Mouse (Mus musculus) midbrain, embryonic 15.5 days (tissue): ENCODE data around the gene Acsf3. TPM values are rescaled to one million over a fixed set of nuclear protein-coding genes. Genes with fewer than 3 reads are reported as not detected.

Source experiments
- ATAC-seq: fragments of 200-750 bp; cut with Nextera tagmentation; replicated peaks from 2 replicates; pipeline ENCODE4 v1.8.0; 2017; ENCODE audit warnings: moderate TSS enrichment
- H3K27ac ChIP-seq: fragments of 300-500 bp; sonication (generic); 2 replicates; pipeline ENCODE4 v1.5.1; 2015; ENCODE audit warnings: mild to moderate bottlenecking, inconsistent platforms
- H3K27me3 ChIP-seq: fragments of 300-500 bp; sonication (generic); replicated peaks from 2 replicates; pipeline ENCODE4 v1.6.1; 2015; ENCODE audit warnings: inconsistent platforms
- H3K36me3 ChIP-seq: fragments of 300-500 bp; sonication (generic); replicated peaks from 2 replicates; pipeline ENCODE4 v1.6.1; 2015; ENCODE audit warnings: inconsistent platforms
- H3K4me1 ChIP-seq: fragments of 300-500 bp; sonication (generic); 2 replicates; pipeline ENCODE4 v1.6.1; 2015; ENCODE audit warnings: inconsistent platforms
- H3K4me2 ChIP-seq: fragments of 300-500 bp; sonication (generic); 2 replicates; pipeline ENCODE4 v1.6.1; 2015; ENCODE audit warnings: inconsistent platforms, mild to moderate bottlenecking, moderate library complexity
- H3K4me3 ChIP-seq: fragments of 300-500 bp; sonication (generic); 2 replicates; pipeline ENCODE4 v1.5.1; 2015; ENCODE audit warnings: mild to moderate bottlenecking, inconsistent platforms
- H3K9ac ChIP-seq: fragments of 300-500 bp; sonication (generic); 2 replicates; pipeline ENCODE4 v1.6.1; 2015; ENCODE audit warnings: mild to moderate bottlenecking, inconsistent platforms
- H3K9me3 ChIP-seq: fragments of 300-500 bp; sonication (generic); 2 replicates; pipeline ENCODE4 v1.6.1; 2016; ENCODE audit warnings: inconsistent platforms
- WGBS: fragments of 180-500 bp; shearing (Covaris S2); methylation state at CpG from one replicate; pipeline ENCODE4 v1.1.7; 2015; ENCODE audit warnings: mixed read lengths; 5-methylcytosine and 5-hydroxymethylcytosine counted together
- polyA plus RNA-seq: library from polyadenylated mRNA; unstranded; fragments of >200 nt; fragmentation: Nextera tagmentation; extraction: Ambion mirVana; gene quantifications from 2 replicates; pipeline ENCODE4 v1.2.1, GENCODE M21; 2015

The Acsf3 gene
- polyA plus RNA-seq, 1 experiment from 2014 or later, result 16.4 TPM

GRCm38 (mm10) chr8:122817724-122818496 is 42.6 kb downstream of the Acsf3 start:
- H3K27me3 ChIP-seq, result no peaks in the 10 kb centered on the region
- 32% methylated on average over 13 of the region's 13 CpGs for WGBS
- no peak for ATAC-seq
- no peak overlapping the region for H3K4me2 ChIP-seq
- peaks cover 16% of the 10 kb centered on the region for H3K4me1 ChIP-seq
- H3K27ac ChIP-seq, result no peak overlapping the region
- no peak overlapping the region for H3K4me3 ChIP-seq
- no peak overlapping the region for H3K9ac ChIP-seq
- no peaks in the 10 kb centered on the region for H3K36me3 ChIP-seq
- H3K9me3 ChIP-seq, result no peaks in the 10 kb centered on the region

- no peaks in the 10 kb centered on the region for H3K27me3 ChIP-seq
- no peak overlapping the region for H3K27ac ChIP-seq
- WGBS, result 77% methylated on average over 11 of the region's 11 CpGs
Observed at GRCm38 (mm10) chr8:122819776-122820175, 44.5 kb downstream of the Acsf3 start.

GRCm38 (mm10) chr8:122824571-122824970 is 49.3 kb downstream of the Acsf3 start:
- ATAC-seq, result no peak
- H3K27me3 ChIP-seq, result no peaks in the 10 kb centered on the region
- no peak overlapping the region for H3K4me2 ChIP-seq
- H3K27ac ChIP-seq, result no peak overlapping the region
- H3K4me1 ChIP-seq, result peaks cover 10% of the 10 kb centered on the region; the same call in 1 of the 2 replicates
- WGBS, result 35% methylated on average over 5 of the region's 5 CpGs
- no peak overlapping the region for H3K4me3 ChIP-seq
- H3K9ac ChIP-seq, result no peak overlapping the region
- H3K9me3 ChIP-seq, result no peaks in the 10 kb centered on the region
- no peaks in the 10 kb centered on the region for H3K36me3 ChIP-seq

More at GRCm38 (mm10) chr8:122819776-122820175, 44.5 kb downstream of the Acsf3 start:
- no peak for ATAC-seq
- Histone ChIP-seq H3K4me1 (peaks cover 12% of the 10 kb centered on the region), H3K9ac (no peak overlapping the region), H3K36me3 (no peaks in the 10 kb centered on the region), H3K4me2 (no peak overlapping the region), H3K9me3 (no peaks in the 10 kb centered on the region), H3K4me3 (no peak overlapping the region)

- H3K9me3 ChIP-seq, result no peaks in the 10 kb centered on the region
- no peak overlapping the region for H3K4me3 ChIP-seq
- no peaks in the 10 kb centered on the region for H3K27me3 ChIP-seq
- 70% methylated on average over 9 of the region's 9 CpGs for WGBS
- H3K9ac ChIP-seq, result no peak overlapping the region
- no peak for ATAC-seq
- H3K27ac ChIP-seq, result no peak overlapping the region
- no peak overlapping the region for H3K4me2 ChIP-seq
- H3K36me3 ChIP-seq, result no peaks in the 10 kb centered on the region
- H3K4me1 ChIP-seq, result peaks cover 10% of the 10 kb centered on the region; the same call in 1 of the 2 replicates
Observed at GRCm38 (mm10) chr8:122824986-122825385, 49.7 kb downstream of the Acsf3 start.

GRCm38 (mm10) chr8:122825408-122825807 is 50.1 kb downstream of the Acsf3 start:
- no peak for ATAC-seq
- Histone ChIP-seq H3K4me1 (peaks cover 12% of the 10 kb centered on the region; the same call in 1 of the 2 replicates), H3K9me3 (no peaks in the 10 kb centered on the region), H3K4me3 (no peak overlapping the region), H3K9ac (no peak overlapping the region), H3K27ac (no peak overlapping the region), H3K36me3 (no peaks in the 10 kb centered on the region), H3K27me3 (no peaks in the 10 kb centered on the region), H3K4me2 (no peak overlapping the region)
- WGBS, result 64% methylated on average over 8 of the region's 8 CpGs

- no peak for ATAC-seq
- Histone ChIP-seq H3K9me3 (no peaks in the 10 kb centered on the region), H3K27ac (no peak overlapping the region), H3K36me3 (no peaks in the 10 kb centered on the region), H3K9ac (no peak overlapping the region), H3K4me3 (no peak overlapping the region), H3K4me2 (no peak overlapping the region), H3K27me3 (no peaks in the 10 kb centered on the region), H3K4me1 (peaks cover 14% of the 10 kb centered on the region; the same call in 1 of the 2 replicates)
- 79% methylated on average over 3 of the region's 3 CpGs for WGBS
Observed at GRCm38 (mm10) chr8:122829396-122829795, 54.1 kb downstream of the Acsf3 start.

GRCm38 (mm10) chr8:122830349-122831061 is 55.2 kb downstream of the Acsf3 start:
- H3K4me1 ChIP-seq, result peaks cover 10% of the 10 kb centered on the region; the same call in 1 of the 2 replicates
- peak; percentile 84 for ATAC-seq
- 43% methylated on average over 8 of the region's 8 CpGs for WGBS
- no peak overlapping the region for H3K9ac ChIP-seq
- no peak overlapping the region for H3K4me2 ChIP-seq
- no peaks in the 10 kb centered on the region for H3K36me3 ChIP-seq
- H3K9me3 ChIP-seq, result no peaks in the 10 kb centered on the region
- no peaks in the 10 kb centered on the region for H3K27me3 ChIP-seq
- no peak overlapping the region for H3K27ac ChIP-seq
- H3K4me3 ChIP-seq, result no peak overlapping the region

GRCm38 (mm10) chr8:122834416-122834815 is 59.1 kb downstream of the Acsf3 start:
- Histone ChIP-seq H3K9ac (no peak overlapping the region), H3K27ac (no peak overlapping the region), H3K4me2 (no peak overlapping the region), H3K36me3 (no peaks in the 10 kb centered on the region), H3K9me3 (no peaks in the 10 kb centered on the region), H3K4me3 (no peak overlapping the region), H3K27me3 (no peaks in the 10 kb centered on the region), H3K4me1 (0 out of 2 replicates have a peak, but pooled peaks cover 5% of the 10 kb centered on the region)
- no peak for ATAC-seq
- WGBS, result 93% methylated on average over 8 of the region's 8 CpGs

GRCm38 (mm10) chr8:122834971-122835370 is 59.7 kb downstream of the Acsf3 start:
- H3K9ac ChIP-seq, result no peak overlapping the region
- H3K4me2 ChIP-seq, result no peak overlapping the region
- H3K27ac ChIP-seq, result no peak overlapping the region
- WGBS, result 32% methylated on average over 8 of the region's 8 CpGs
- H3K4me1 ChIP-seq, result 0 out of 2 replicates have a peak, but pooled peaks cover 5% of the 10 kb centered on the region
- H3K4me3 ChIP-seq, result no peak overlapping the region
- H3K9me3 ChIP-seq, result no peaks in the 10 kb centered on the region
- ATAC-seq, result 0 out of 2 replicates have a peak, but pooled peaks have one; percentile 54
- H3K27me3 ChIP-seq, result no peaks in the 10 kb centered on the region
- H3K36me3 ChIP-seq, result no peaks in the 10 kb centered on the region

GRCm38 (mm10) chr8:122836199-122836598 is 60.9 kb downstream of the Acsf3 start:
- no peak overlapping the region for H3K9ac ChIP-seq
- 89% methylated on average over 12 of the region's 12 CpGs for WGBS
- no peaks in the 10 kb centered on the region for H3K4me1 ChIP-seq
- no peaks in the 10 kb centered on the region for H3K27me3 ChIP-seq
- no peaks in the 10 kb centered on the region for H3K9me3 ChIP-seq
- no peaks in the 10 kb centered on the region for H3K36me3 ChIP-seq
- no peak overlapping the region for H3K4me2 ChIP-seq
- H3K4me3 ChIP-seq, result no peak overlapping the region
- ATAC-seq, result no peak
- H3K27ac ChIP-seq, result no peak overlapping the region

- H3K9me3 ChIP-seq, result no peaks in the 10 kb centered on the region
- H3K27me3 ChIP-seq, result no peaks in the 10 kb centered on the region
- no peak overlapping the region for H3K9ac ChIP-seq
- 91% methylated on average over 13 of the region's 13 CpGs for WGBS
- no peak overlapping the region for H3K4me3 ChIP-seq
- no peaks in the 10 kb centered on the region for H3K36me3 ChIP-seq
- no peak for ATAC-seq
- no peak overlapping the region for H3K27ac ChIP-seq
- H3K4me1 ChIP-seq, result no peaks in the 10 kb centered on the region
- no peak overlapping the region for H3K4me2 ChIP-seq
Observed at GRCm38 (mm10) chr8:122836696-122837095, 61.4 kb downstream of the Acsf3 start.

- 75% methylated on average over 3 of the region's 3 CpGs for WGBS
- no peak for ATAC-seq
Observed at GRCm38 (mm10) chr8:122844161-122844560, 68.9 kb downstream of the Acsf3 start.

More at GRCm38 (mm10) chr8:122844161-122844560, 68.9 kb downstream of the Acsf3 start:
- H3K9ac ChIP-seq, result no peak overlapping the region
- 0 out of 2 replicates have a peak, but pooled peaks cover 4% of the 10 kb centered on the region for H3K4me1 ChIP-seq
- no peak overlapping the region for H3K27ac ChIP-seq
- no peaks in the 10 kb centered on the region for H3K36me3 ChIP-seq
- no peak overlapping the region for H3K4me2 ChIP-seq
- no peaks in the 10 kb centered on the region for H3K27me3 ChIP-seq
- no peak overlapping the region for H3K4me3 ChIP-seq
- no peaks in the 10 kb centered on the region for H3K9me3 ChIP-seq
